Mouse (Mus musculus) forebrain, embryonic 15.5 days (tissue): ENCODE measurements around the gene Plekhj1. TPM values are rescaled to one million over a fixed set of nuclear protein-coding genes. Genes with fewer than 3 reads are reported as not detected.
"Not testable (repeated sequence)": the region's sequence is repeated elsewhere in the genome, so short reads cannot be mapped to it uniquely, and the experiment has no call there.

ENCODE experiments used
- ATAC-seq: fragments of 200-750 bp; cut with Nextera tagmentation; replicated peaks from 2 replicates; pipeline ENCODE4 v1.8.0; 2017; ENCODE audit warnings: mild to moderate bottlenecking, moderate TSS enrichment, moderate library complexity
- H3K27ac ChIP-seq: fragments of 300-500 bp; sonication (generic); replicated peaks from 2 replicates; pipeline ENCODE4 v1.5.1; 2015; ENCODE audit warnings: mild to moderate bottlenecking, inconsistent platforms
- H3K27me3 ChIP-seq: fragments of 300-500 bp; sonication (generic); 2 replicates; pipeline ENCODE4 v1.6.1; 2015; ENCODE audit warnings: inconsistent platforms
- H3K36me3 ChIP-seq: fragments of 300-500 bp; sonication (generic); 2 replicates; pipeline ENCODE4 v1.6.1; 2015; ENCODE audit warnings: mild to moderate bottlenecking, inconsistent platforms
- H3K4me1 ChIP-seq: fragments of 300-500 bp; sonication (generic); 2 replicates; pipeline ENCODE4 v1.6.1; 2015; ENCODE audit warnings: inconsistent platforms
- H3K4me2 ChIP-seq: fragments of 300-500 bp; sonication (generic); replicated peaks from 2 replicates; pipeline ENCODE4 v1.6.1; 2015; ENCODE audit warnings: mild to moderate bottlenecking, inconsistent platforms
- H3K4me3 ChIP-seq: fragments of 300-500 bp; sonication (generic); 2 replicates; pipeline ENCODE4 v1.5.1; 2015; ENCODE audit warnings: mild to moderate bottlenecking, inconsistent platforms
- H3K9ac ChIP-seq: fragments of 300-500 bp; sonication (generic); replicated peaks from 2 replicates; pipeline ENCODE4 v1.6.1; 2015; ENCODE audit warnings: mild to moderate bottlenecking, inconsistent platforms
- H3K9me3 ChIP-seq: fragments of 300-500 bp; sonication (generic); 2 replicates; pipeline ENCODE4 v1.6.1; 2016; ENCODE audit warnings: inconsistent platforms
- WGBS: fragments of 180-500 bp; shearing (Covaris S2); methylation state at CpG from one replicate; pipeline ENCODE4 v1.1.7; 2015; ENCODE audit warnings: mixed read lengths; 5-methylcytosine and 5-hydroxymethylcytosine counted together
- polyA plus RNA-seq: library from polyadenylated mRNA; unstranded; fragments of >200 nt; fragmentation: Nextera tagmentation; extraction: Ambion mirVana; gene quantifications from 2 replicates; pipeline ENCODE4 v1.2.1, GENCODE M21; 2015

Gene Plekhj1
- polyA plus RNA-seq, 1 experiment from 2014 or later: 140 TPM

DNA sequence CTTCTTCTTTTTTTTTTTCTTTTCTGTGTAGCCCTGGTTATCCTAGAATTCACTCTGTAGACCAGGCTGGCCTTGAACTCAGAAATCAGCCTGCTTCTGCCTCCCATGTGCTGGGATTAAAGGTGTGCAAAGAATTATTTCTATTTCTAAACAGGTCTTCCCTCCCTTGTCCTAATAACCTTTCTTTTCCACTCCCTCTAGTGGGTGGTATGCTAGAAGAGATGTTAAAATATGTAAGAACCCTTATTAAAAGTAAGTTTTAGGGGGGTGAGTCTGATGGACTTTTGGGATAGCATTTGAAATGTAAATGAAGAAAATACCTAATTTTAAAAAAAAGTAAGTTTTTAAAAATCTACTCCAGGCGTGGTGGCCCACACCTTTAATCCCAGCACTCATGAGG is 24.9 kb upstream of the Plekhj1 start:
- Histone ChIP-seq H3K9me3 (no peaks in the 10 kb centered on the region), H3K4me3 (no peak overlapping the region), H3K27me3 (no peaks in the 10 kb centered on the region), H3K4me2 (no peak overlapping the region), H3K4me1 (peaks cover 10% of the 10 kb centered on the region), H3K9ac (no peak overlapping the region), H3K27ac (no peak overlapping the region), H3K36me3 (peaks cover under 1% of the 10 kb centered on the region; the same call in 1 of the 2 replicates)
- WGBS: 72% methylated on average over 1 of the region's 1 CpGs
- ATAC-seq: no peak

- ATAC-seq: no peak
- Histone ChIP-seq H3K27me3 (no peaks in the 10 kb centered on the region), H3K27ac (no peak overlapping the region), H3K9ac (no peak overlapping the region), H3K9me3 (no peaks in the 10 kb centered on the region), H3K4me3 (no peak overlapping the region), H3K4me1 (peaks cover 2% of the 10 kb centered on the region), H3K4me2 (no peak overlapping the region), H3K36me3 (no peaks in the 10 kb centered on the region)
- 87% methylated on average over 5 of the region's 5 CpGs for WGBS
These were observed 24.1 kb upstream of the Plekhj1 start for GRCm38 (mm10) chr10:80822528-80822927.

DNA sequence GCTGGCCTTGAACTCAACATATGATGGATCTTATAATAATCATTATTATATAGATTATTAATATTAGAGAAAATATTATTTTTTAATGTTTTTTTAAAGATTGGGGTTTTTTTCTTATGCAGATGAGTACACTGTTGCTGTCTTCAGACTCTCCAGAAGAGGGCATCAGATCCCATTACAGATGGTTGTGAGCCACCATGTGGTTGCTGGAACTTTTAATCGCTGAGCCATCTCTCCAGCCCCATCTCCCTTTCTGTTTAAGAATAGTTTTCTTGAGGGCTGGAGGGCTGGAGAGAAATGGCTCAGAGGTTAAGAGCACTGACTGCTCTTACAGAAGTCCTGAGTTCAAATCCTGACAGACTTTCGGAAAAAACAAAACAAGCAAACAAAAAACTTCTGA is 23.6 kb upstream of the Plekhj1 start:
- no peak overlapping the region for H3K4me3 ChIP-seq
- no peaks in the 10 kb centered on the region for H3K36me3 ChIP-seq
- no peak overlapping the region for H3K9ac ChIP-seq
- H3K27me3 ChIP-seq: no peaks in the 10 kb centered on the region
- no peak overlapping the region for H3K4me2 ChIP-seq
- H3K9me3 ChIP-seq: no peaks in the 10 kb centered on the region
- no peak for ATAC-seq
- no peaks in the 10 kb centered on the region; the same call in 1 of the 2 replicates for H3K4me1 ChIP-seq
- 43% methylated on average over 2 of the region's 2 CpGs for WGBS
- no peak overlapping the region for H3K27ac ChIP-seq

- WGBS: 64% methylated on average over 3 of the region's 3 CpGs
- no peak for ATAC-seq
- no peak overlapping the region for H3K9ac ChIP-seq
These were observed 21.0 kb upstream of the Plekhj1 start for GRCm38 (mm10) chr10:80819406-80819805.

GRCm38 (mm10) chr10:80818599-80819281 is 20.3 kb upstream of the Plekhj1 start:
- H3K27me3 ChIP-seq: no peaks in the 10 kb centered on the region
- no peak for ATAC-seq
- H3K4me2 ChIP-seq: no peak overlapping the region
- no peak overlapping the region for H3K9ac ChIP-seq
- no peak overlapping the region for H3K4me3 ChIP-seq
- no peaks in the 10 kb centered on the region for H3K9me3 ChIP-seq
- no peaks in the 10 kb centered on the region for H3K4me1 ChIP-seq
- H3K27ac ChIP-seq: no peak overlapping the region
- 60% methylated on average over 6 of the region's 6 CpGs for WGBS
- no peaks in the 10 kb centered on the region for H3K36me3 ChIP-seq

More at GRCm38 (mm10) chr10:80819406-80819805, 21.0 kb upstream of the Plekhj1 start:
- Histone ChIP-seq H3K4me3 (no peak overlapping the region), H3K4me1 (no peaks in the 10 kb centered on the region), H3K36me3 (no peaks in the 10 kb centered on the region), H3K9me3 (no peaks in the 10 kb centered on the region), H3K27me3 (no peaks in the 10 kb centered on the region), H3K4me2 (no peak overlapping the region), H3K27ac (no peak overlapping the region)

DNA sequence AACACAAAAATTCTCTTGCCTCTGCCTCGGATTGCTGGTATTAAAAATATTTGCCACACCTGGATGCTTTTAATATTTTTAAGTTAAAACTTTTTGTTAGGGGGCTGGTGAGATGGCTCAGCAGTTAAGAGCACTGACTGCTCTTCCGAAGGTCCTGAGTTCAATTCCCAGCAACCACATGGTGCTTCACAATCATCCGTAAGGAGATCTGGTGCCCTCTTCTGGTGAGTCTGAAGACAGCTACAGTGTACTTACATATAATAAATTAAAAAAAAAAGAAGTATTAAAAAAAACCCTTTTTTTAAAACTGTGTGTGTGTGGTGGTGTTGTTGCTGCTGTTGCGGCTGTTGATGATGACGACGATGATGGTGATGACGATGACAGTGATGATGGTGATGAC is 19.5 kb upstream of the Plekhj1 start:
- ATAC-seq: not testable (repeated sequence)

GRCm38 (mm10) chr10:80817164-80817563 is 18.7 kb upstream of the Plekhj1 start:
- Histone ChIP-seq H3K36me3 (no peaks in the 10 kb centered on the region), H3K4me3 (no peak overlapping the region), H3K9me3 (no peaks in the 10 kb centered on the region), H3K4me1 (no peaks in the 10 kb centered on the region), H3K4me2 (no peak overlapping the region), H3K27ac (no peak overlapping the region), H3K9ac (no peak overlapping the region), H3K27me3 (0 out of 2 replicates have a peak, but pooled peaks cover 3% of the 10 kb centered on the region)
- ATAC-seq: no peak
- WGBS: 68% methylated on average over 2 of the region's 2 CpGs

More for the DNA sequence above, 19.5 kb upstream of the Plekhj1 start:
- not testable (repeated sequence) for H3K4me3 ChIP-seq, H3K4me2 ChIP-seq, H3K27ac ChIP-seq, H3K4me1 ChIP-seq, H3K9me3 ChIP-seq, H3K36me3 ChIP-seq, H3K9ac ChIP-seq, H3K27me3 ChIP-seq
- WGBS: 84% methylated on average over 7 of the region's 7 CpGs

DNA sequence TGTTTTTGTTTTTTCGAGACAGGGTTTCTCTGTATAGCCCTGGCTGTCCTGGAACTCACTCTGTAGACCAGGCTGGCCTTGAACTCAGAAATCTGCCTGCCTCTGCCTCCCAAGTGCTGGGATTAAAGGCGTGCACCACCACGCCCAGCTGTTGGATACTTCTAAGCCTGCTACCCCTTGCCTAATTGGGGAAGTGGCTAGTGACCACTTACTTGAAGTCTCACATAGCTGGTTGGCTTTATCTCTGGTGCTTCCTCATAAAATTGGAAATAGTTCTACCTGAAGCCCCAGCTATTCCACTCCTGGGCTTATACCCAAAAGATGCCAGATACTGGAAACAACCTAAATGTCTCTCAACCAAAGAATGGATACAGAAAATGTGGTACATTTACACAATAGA is 17.9 kb upstream of the Plekhj1 start:
- H3K27ac ChIP-seq, H3K4me1 ChIP-seq, H3K36me3 ChIP-seq, H3K27me3 ChIP-seq, H3K4me2 ChIP-seq, ATAC-seq, H3K4me3 ChIP-seq, H3K9me3 ChIP-seq, H3K9ac ChIP-seq: not testable (repeated sequence)
- WGBS: 78% methylated on average over 3 of the region's 3 CpGs

DNA sequence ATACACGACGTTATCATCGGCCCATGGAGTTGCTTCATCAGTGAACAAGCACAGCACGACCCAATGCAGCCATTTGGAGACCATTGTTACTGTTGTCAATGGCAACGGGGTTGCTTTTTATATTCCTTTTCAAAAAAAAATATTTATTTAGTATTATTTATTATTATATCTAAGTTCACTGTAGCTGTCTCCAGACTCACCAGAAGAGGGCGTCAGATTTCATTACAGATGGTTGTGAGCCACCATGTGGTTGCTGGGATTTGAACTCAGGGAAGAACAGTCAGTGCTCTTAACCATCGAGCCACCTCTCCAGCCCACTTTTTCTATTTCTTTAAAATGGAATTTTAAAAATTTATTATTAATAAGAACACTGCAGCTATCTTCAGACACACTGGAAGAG is 16.4 kb upstream of the Plekhj1 start:
- Histone ChIP-seq H3K27me3 (peaks cover 21% of the 10 kb centered on the region), H3K27ac (no peak overlapping the region), H3K36me3 (no peaks in the 10 kb centered on the region), H3K4me3 (no peak overlapping the region), H3K9me3 (no peaks in the 10 kb centered on the region), H3K9ac (no peak overlapping the region), H3K4me2 (no peak overlapping the region), H3K4me1 (no peaks in the 10 kb centered on the region)
- WGBS: 71% methylated on average over 7 of the region's 7 CpGs
- no peak for ATAC-seq

- H3K27ac ChIP-seq: no peak within 1 kb of the TSS
- H3K4me1 ChIP-seq: peaks cover 10% of the 10 kb centered on the region
- H3K4me3 ChIP-seq: no peak within 1 kb of the TSS
- H3K36me3 ChIP-seq: no peaks in the 10 kb centered on the region
- peaks cover 34% of the 10 kb centered on the region for H3K27me3 ChIP-seq
- H3K4me2 ChIP-seq: no peak within 1 kb of the TSS
- no peak for ATAC-seq
- no peak within 1 kb of the TSS for H3K9ac ChIP-seq
- H3K9me3 ChIP-seq: no peaks in the 10 kb centered on the region
- 72% methylated on average over 4 of the region's 4 CpGs for WGBS
These were observed 14.9 kb upstream of the Plekhj1 start, which contains the start of gene Jsrp1 for GRCm38 (mm10) chr10:80813366-80813765. Gene Jsrp1 (minus strand): TSS chr10:80813498.

DNA sequence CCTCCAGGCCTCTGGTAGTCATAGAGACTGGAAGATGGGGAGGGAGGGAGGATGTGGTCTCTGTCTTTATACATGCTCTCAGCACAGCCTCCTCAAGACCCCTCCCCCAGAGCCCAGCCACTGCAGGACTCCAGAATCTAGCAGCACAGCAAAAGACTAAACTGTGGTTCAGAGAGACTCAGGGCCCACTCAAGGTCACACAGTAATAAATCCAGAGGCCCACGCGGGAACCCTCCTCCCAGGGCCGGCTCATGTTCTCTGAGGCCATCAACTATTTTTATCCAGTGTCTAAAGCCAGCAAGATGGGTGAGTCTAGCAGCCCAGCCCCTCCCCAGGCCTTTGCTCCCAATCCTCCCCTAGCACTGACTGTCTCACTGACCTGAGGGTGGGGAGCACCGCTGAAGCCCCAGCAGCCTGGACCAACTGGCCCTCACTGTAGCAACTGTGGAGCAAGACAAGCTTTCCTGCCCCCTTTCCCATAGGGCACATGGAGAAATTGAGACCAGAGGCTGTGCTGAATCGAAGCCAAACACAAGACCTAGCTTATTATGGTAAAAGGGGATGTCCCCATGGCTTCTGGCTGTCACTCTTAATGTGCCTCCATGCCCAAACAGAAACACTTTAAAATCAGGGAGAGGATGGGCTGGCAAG is 14.1 kb upstream of the Plekhj1 start:
- Histone ChIP-seq H3K27me3 (peaks cover 41% of the 10 kb centered on the region), H3K9ac (no peak overlapping the region), H3K4me2 (no peak overlapping the region), H3K9me3 (no peaks in the 10 kb centered on the region), H3K27ac (no peak overlapping the region), H3K4me3 (no peak overlapping the region), H3K4me1 (peaks cover 14% of the 10 kb centered on the region), H3K36me3 (no peaks in the 10 kb centered on the region)
- 69% methylated on average over 5 of the region's 5 CpGs for WGBS
- no peak for ATAC-seq

DNA sequence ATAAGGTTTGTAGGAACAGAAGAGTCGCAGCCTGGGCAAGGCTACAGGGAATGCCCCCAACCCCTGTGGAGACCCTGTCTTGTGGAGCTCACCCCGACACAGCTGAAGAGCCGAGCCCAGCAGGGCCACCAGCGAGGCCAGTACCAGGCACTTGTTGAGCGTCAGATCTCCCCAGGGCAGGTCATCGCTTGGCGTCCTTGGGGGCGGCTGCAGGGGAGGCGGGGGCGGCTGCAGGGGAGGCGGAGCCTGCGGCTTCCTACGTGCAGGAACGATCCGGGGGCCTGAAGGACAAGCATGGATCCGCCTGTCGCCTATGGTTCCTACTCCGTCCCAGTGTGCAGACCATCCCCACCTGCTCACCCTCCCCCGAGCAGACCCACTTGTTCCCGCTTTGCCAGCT is 11.7 kb upstream of the Plekhj1 start:
- H3K36me3 ChIP-seq: peaks cover 1% of the 10 kb centered on the region; the same call in 1 of the 2 replicates
- H3K9ac ChIP-seq: no peak overlapping the region
- ATAC-seq: no peak
- H3K4me1 ChIP-seq: peaks cover 26% of the 10 kb centered on the region
- H3K4me3 ChIP-seq: no peak overlapping the region
- H3K4me2 ChIP-seq: no peak overlapping the region
- H3K27me3 ChIP-seq: peaks cover 41% of the 10 kb centered on the region
- 4% methylated on average over 20 of the region's 20 CpGs for WGBS
- no peak overlapping the region for H3K27ac ChIP-seq
- no peaks in the 10 kb centered on the region for H3K9me3 ChIP-seq
